Mouse (Mus musculus) layer of hippocampus, adult 11-12 months (tissue): Measurements from ENCODE around the gene Orc6.

Source experiments
- DNase-seq: peaks from one replicate; pipeline ENCODE4 v3.0.0; 2022; ENCODE audit warnings: low spot score

Orc6 gene

DNA sequence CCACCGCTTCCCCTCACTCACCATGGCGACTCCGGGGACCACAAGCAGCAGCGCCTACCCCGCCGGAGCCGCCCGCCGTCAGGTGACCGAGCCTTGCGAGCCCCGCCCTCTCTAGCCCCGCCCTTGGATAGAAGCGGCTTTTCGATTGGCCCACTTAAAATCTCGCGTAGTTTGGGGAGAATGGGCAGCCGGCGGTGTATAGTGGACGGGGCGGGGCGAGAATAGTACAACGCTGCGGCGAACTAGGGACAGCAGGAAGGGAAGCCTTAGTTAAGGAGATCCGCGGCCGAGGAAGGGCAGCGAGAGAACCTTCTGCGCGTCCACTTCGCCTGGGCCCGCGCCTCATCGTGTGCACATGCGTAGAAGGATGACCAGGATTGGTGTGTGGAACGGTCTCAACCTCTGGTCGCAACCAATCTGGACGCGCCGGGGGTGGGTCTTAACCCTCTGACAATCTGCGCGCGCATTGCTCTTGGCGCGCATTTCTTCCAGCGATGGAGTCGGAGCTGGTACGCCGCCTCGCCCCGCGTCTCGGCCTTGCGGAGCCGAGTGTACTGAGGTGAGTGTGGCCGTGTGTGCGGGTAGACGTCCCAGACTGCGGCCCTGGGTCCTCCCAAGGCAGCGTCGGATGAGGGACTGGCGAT is at the start of gene Orc6, which contains the start of gene Vps35:
Orc6 (plus strand) TSS at position 199 of the 644 bp plus-strand sequence.
Vps35 (minus strand) TSS at position 369 of the 644 bp plus-strand sequence.
- DNase-seq = peak; percentile 97

DNA sequence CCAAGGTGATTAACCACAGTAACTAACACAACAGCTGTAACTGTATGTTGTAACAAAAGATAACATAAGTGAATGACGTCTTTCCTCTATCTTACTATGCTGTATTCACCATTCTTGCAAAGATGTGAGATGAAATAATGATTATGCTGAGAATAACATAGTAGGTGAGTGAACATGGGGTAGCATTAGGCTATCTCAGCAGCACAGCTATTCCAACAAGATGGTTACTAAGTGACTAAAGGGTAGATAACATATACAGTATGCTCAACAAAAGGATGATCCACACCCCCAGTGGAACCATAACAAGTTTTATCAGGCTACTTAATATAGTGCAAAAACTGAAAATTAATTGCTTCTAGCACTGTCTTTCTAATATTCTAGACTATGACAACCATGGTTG is 12.6 kb upstream of the Orc6 start:
- no peak for DNase-seq

DNA sequence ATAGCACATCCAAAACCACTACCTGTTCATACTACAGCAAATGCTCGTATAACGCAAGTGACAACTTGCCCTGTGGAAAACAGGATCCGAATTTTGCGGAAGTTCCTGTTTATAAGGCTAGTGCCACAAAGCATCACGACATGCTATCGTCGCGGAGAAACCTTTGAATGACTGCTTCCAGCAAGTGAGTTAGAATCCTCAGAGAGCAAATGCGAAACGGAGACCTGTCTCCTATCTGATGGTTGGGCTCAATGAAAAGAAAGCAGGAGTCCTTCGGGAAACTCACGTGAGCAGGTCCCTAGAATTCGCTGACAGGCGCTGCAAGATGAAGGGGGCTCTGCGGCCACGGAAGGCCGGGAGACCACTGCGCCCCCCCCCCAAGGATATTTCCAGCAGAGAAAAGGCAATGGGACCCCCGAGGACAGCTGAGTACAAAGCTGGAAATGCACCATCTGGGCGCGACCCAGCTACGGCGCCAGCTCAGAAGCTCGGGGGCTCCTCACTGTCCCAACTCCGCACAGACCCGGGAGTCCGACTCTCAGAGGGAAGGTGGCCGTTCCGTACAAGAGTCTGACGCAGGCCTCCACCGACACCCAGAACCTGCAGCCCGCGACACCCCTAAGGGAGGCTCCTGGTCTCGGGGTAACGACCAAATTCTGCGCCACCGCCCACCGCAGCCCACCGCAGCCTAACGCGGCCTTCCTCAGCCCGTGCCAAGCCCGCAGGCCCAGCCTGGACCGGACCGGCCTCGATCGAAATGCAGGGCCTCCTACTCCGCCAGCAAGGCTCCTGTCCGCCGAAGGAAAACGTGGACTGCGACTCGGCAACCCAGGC is 615 bp upstream of the Orc6 start:
- DNase-seq = peak; percentile 20

DNA sequence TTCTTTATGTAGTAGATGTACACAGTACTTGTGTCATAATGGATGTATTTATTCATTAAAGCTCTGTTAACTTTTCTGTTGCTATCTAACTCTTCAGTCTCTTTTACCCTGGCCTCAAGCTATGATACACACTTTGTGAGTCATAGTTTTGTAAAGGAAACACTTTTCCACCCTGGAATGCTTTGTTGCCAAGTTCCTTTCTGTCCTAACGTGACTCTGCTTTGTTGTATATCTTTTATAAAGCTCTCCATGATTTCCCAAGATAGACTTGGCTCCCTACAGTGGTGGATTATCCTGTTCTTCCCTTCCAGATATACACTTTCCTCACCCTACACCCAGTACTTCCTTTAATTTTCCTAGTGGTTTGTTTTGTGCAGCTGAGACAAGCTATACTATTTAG is 2.5 kb downstream of the Orc6 start:
- DNase-seq = no peak

DNA sequence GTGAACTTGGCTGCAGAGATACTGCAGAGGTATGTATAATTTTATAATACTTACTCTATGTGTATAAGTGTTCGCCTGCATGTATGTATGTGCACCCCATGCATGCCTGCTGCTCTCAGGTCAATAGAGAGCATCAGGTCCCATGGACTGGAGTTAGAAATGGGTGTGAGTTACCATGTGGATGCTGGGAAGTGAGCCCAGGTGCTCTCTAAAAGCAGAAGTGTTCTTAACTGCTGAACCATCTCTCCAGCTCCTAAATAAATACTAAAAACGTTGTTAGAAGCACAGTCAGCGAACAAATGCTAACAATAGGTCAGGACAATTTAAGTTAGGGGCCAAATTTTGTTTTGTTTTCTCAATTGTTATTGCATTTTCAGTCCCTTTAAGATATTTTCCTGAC is 3.5 kb downstream of the Orc6 start:
- DNase-seq = no peak

DNA sequence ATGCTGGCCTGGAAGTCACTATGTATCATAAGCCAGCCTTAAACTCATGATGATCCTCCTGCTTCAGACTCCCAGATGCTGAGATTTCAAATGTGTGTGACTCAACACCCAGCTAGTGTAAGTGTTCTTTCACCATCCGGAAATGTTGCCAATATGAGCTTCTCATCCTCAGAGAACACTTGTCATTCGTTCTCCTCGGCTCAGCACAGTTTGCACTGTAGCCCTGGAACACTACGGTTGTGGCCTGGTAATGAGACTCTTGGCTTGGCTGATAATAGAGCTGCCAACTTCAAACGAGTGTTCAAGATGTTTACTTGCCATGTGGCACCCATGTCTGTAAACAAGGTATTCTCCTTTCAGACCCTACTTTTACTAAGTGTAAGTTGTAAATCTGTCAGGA is 4.1 kb downstream of the Orc6 start:
- DNase-seq = no peak

DNA sequence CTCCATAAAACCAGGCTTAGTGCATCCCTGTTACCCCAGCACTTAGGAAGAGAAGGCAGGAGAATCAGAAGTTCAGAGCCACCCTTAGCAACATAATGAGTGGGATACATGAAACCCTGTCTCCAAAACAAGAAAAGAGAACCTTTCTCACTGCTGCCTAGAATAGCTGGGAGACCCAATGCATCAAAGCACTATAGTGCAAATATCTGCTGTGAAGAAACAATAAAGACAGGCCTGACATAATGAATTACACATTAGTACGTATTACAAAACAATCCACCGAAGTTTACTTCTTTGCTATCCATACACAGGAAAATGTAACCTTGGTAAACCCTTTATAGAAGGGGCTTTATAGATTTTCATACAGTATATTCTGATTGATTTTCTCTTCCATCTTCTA is 9.1 kb downstream of the Orc6 start:
- no peak for DNase-seq

DNA sequence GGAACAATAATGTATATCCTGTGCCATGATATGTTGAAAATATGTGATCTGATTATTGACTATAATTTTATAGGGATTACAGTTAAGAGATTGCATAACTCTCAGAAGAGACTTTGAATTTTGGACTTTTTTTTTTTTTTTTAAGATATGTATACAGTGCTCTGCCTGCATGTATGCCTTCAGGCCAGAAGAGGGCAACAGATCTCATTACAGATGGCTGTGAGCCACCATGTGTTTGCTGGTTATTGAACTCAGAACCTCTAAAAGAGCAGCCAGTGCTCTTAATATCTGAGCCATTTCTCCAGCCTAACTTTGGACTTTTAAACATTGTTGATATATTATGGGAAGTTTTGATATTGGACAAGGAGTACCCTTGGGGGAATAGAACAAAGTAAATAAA is 12.3 kb downstream of the Orc6 start:
- DNase-seq = peak; percentile 10

DNA sequence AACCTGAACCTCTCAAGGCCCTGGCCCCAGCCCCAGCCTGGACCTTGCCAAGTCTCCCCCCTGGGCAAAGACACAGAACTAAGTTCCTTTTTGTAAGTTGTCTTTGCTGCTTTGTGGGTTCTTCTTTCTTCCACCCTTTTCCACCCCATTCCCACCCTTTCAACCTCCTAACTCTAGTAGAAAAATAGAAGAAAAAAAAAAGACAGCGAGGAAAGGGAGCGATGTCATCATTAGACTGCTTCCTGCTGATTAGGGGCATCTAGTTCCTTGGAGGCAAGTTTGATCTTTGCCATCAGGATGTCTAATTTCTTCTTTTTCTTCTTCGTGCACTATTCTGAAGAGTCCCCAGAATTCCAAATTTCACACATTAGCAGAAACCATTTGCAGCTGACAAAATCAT is 13.6 kb downstream of the Orc6 start:
- DNase-seq = no peak

DNA sequence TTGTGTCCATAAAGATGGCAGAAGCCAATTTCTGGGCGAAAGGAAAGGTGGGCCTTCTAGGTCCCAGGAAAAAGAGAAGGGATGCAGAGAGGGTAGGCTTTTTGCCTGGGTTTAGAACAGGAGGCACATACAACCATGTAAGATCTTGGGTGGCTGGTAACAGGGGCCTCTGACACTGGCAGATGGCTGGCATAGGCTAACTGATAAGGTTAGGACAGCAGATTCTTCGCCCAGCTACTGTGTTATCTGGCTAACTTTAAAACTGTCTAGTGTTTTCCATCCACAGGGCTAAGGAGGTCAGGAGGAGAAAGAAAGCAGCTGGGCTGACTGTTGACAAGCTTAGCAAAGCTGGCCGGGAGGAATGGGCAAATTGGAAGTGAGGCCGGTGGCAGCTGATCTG is 19.1 kb downstream of the Orc6 start:
- no peak for DNase-seq

DNA sequence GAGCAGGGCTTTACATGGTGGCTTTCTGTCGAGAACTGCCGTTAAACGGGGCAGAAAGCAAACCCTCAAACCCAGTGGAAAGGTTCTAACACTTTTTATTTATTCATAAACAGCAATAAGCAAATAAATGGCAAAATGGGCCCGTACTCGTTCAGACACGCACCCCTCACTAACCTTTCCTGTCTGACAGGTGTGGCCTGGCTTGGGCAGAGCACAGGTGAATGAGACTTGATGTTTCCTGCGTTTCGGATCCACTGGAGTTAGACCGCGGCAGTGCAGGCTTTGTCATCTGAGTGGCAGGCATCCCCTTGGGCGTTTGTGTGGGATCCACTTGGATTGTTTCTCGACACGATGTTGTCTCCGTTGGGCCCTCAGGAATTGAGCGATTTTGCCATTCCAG is 22.5 kb downstream of the Orc6 start:
- DNase-seq = no peak

DNA sequence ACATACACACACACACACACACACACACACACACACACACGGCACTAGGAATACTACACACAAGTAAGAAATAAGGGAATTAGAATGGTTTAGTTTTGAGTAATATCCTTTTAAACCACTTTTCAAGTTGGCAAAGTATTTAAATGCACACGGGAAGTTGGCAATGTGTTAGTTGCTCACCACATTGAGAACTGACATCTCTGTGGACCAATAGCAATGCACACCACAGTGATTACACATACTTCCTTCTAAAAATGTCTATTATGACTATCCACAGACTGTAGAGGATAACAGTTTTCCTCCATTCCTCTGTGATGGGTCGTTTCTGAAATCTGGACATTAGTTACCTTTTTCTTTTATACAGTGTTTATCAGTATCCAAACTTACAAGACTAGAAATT is 23.7 kb downstream of the Orc6 start:
- no peak for DNase-seq

DNA sequence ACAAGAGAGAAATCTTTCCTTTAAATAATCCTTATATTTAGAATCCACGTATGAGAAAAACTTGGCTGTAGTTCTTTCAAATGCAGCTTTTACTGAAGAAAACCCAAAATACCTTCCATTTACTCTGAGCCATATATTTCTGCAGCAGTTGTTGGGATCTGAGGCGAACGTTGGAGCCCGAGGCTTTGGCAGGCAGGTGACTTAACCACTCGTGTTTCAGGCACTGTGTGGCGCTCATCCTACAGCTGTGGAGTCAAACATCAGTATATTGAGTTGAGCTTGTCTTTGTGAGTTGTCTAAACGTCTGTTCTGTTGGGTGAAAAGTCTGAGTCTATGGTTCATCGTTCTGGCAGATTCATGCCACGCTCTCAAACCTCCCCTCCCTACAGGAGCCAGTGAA is 27.6 kb downstream of the Orc6 start:
- no peak for DNase-seq

DNA sequence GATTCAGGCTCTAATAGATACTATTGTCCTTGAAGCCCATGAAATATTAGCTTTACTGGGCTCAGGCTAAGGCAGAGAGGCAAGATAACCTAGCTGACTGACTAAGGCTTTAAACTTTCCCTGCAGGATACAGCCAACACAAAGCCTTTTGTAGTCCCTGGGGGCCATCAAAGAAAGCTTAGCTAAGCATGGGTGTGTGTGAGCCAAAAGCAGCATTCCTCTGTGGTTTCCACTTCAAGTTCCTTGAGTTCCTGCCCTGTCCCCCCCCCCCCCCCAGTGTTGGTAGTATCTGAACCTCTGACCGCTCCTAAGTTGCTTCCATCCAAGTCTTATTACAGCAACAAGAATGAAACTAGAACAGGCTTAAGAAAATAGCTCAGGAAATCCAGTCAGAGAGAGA is 30.1 kb downstream of the Orc6 start:
- DNase-seq = no peak

DNA sequence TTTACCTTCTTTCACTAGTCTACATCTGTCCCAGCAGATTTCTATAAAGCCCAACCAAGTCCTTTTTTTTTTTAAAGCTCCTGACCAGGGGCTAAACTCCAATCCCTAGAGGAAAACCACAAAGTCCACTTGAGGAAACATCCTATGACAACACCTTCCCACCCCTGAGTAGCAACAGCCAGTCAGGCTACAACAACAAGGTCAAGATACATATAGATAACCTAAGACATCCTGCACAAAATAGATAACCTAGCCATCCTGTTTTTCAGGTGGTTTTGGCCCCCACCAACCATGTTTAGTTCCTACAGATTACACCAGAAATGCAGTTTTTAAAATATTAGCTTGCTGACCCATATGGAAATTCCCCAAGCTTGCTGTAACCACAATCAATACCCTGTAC is 35.7 kb downstream of the Orc6 start:
- no peak for DNase-seq

DNA sequence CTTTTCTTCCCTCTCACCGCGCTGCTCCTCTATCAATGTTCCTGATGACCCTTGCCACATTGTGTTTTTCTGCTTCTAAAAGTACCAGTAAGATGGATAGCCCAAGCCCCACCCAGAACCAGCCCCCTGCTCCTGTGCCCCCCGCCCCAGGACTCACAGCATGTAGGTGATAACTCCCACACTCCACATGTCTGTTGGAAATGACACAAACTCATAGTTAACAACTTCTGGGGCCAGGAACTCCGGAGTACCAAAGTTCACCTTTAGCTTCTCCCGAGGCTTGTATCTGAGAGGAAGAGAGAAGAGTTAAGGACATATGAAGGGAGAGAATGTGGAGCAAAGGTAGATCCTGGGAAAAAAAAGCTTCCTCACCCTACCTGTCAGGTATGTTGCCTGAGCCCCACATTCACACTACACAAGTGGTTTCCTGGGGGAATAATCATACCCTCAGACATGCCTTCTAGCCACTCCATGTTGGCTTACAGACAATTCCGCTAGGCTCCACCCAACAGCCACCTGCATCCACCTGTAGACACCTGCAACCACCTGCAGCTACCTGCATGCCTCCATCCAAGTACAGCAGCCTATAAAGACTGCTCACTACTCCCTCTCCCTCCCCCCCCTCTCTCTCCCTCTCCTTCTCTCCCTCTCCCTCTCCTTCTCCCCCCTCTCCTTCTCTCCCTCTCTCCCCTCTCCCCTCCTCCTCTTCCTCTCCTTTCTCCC is 36.9 kb downstream of the Orc6 start:
- DNase-seq = no peak

DNA sequence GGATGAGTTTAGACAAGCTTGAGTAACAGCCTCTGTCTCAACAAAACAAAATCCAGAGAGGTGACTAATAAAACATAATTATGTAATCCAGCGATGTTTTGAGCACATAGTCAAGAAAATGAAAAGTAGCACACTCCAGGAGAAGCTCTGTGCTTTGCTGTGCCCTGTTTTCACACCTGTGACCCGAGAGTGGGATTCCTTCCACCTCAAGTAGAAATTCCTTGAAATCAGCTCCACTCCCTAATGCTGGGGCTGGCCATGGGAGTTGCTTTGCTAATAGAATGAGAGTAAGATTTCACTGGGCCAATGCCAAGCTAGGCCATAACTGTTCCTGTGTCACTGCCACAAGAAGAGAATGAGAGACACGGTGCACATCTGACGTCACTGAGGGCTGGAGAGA is 38.2 kb downstream of the Orc6 start:
- DNase-seq = no peak

DNA sequence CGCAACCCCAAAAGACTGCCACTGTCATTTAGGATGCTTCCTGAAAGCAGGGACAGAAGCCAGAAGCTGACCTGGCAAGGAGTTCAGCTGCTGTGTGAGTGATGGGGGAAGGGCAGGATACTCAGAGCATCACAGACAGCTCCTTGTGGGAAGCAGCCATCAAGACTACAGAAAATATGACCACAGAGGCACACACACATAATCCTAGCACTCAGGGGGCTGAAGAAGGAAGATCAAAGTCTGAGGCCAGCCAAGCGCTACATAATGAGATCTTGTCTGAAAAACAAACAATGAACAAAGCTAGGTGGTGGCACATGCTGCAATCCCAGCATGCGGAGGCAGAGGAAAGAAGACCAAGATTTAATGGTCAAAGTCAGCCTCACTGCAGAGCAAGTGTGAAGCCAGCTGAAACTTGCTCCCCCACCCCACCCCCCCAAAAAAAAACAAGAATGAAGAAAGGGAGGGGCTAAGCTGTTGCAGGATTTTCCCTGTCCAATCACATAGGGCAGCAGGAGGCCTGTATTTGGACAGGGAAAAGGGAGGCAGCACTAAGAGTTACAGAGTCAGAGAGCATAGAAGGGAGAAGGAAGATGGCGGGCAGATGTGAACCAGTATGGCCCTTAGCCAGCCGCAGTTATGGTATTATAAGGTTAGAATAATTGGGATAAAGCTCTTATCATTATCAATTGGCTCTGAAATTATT is 40.6 kb downstream of the Orc6 start:
- no peak for DNase-seq

DNA sequence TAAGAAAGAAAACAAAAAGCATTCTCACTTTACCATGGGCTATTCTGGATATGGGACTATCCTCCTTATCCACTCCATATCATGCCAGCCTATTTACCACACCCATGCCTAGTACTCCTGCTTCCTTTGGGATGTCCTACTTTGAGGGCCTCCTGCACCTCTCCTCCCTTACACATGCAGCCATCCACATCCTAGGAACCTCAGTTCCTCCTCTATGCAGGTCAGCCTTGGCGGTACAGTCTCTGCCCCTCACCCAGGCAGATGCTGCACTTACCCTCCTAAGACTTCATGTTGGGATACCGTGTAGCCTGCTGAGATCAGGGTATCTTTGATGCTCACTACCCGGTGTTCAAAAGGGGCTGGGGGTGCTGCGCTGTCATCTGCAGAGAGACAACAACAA is 53.9 kb downstream of the Orc6 start:
- DNase-seq = no peak
